Mouse (Mus musculus): Measurements from ENCODE around the gene Helt. TPM values are rescaled to one million over a fixed set of nuclear protein-coding genes. Genes with fewer than 3 reads are reported as not detected.

Gene Helt
- total and polyA plus RNA-seq, 3 experiments: not detected

- Histone ChIP-seq H3K9me3 (replicated peaks; ENCODE audit: low read length) (no peaks in the 10 kb centered on the region), H3K9ac (ENCODE audit: insufficient read depth, low read depth) (no peak overlapping the region), H3K36me3 (replicated peaks in 1 of 2; ENCODE audit: control insufficient read depth in 1 of 2, insufficient read depth in 1 of 2, low read length in 1 of 2) (no peaks in the 10 kb centered on the region), H3K79me2 (replicated peaks; ENCODE audit: control insufficient read depth, extremely low read depth, insufficient read depth, poor library complexity, severe bottlenecking) (no peaks in the 10 kb centered on the region), H3K4me2 (ENCODE audit: insufficient read depth, low read depth, poor library complexity, severe bottlenecking) (no peak overlapping the region), H3K27me3 (replicated peaks) (peaks cover 1% of the 10 kb centered on the region), H3K4me3 (replicated peaks in 1 of 3; ENCODE audit: low read depth in 2 of 3, low read length in 2 of 3, poor library complexity in 1 of 3) (no peak overlapping the region), H3K27ac (ENCODE audit: insufficient read depth, low read depth) (no peak overlapping the region), H3K4me1 (ENCODE audit: control insufficient read depth in 1 of 2, insufficient read depth in 2 of 2) (0 out of 4 replicates have a peak, but pooled peaks cover 2% of the 10 kb centered on the region in 2 experiments)
- dilution Hi-C loops (cut with MboI; ENCODE audit: extremely low pct_ligation_motif_present, extremely low pct_unique_long_range_greater_than_20kb, low sequenced_read_pairs) (no loop called here), in situ Hi-C loops (cut with MboI; ENCODE audit: low pct_ligation_motif_present, low pct_unique_long_range_greater_than_20kb, low sequenced_read_pairs) (no loop called here)
- DNase-seq (ENCODE audit: extremely low read depth): no peak
- no peak for TF ChIP-seq KAT2A (IDR thresholded peaks at IDR 0.05; ENCODE audit: insufficient replicate concordance, low read length)
- TF ChIP-seq MAZ (IDR thresholded peaks at IDR 0.05; ENCODE audit: low read depth, low read length): no peak
- no peak for TF ChIP-seq IRF4 (IDR thresholded peaks at IDR 0.05; ENCODE audit: low read depth, low read length)
- TF ChIP-seq ZKSCAN1 (IDR thresholded peaks at IDR 0.05; ENCODE audit: borderline replicate concordance, low read depth, low read length): no peak
- TF ChIP-seq MEF2A (IDR thresholded peaks at IDR 0.05; ENCODE audit: borderline replicate concordance, low read depth, low read length): no peak
- no peak for TF ChIP-seq ZC3H11A (IDR thresholded peaks at IDR 0.05; ENCODE audit: low read depth, low read length)
- no peak for TF ChIP-seq JUN (IDR thresholded peaks at IDR 0.05; ENCODE audit: insufficient read depth, low read depth, low read length)
- TF ChIP-seq TCF12 (IDR thresholded peaks at IDR 0.05; ENCODE audit: low read depth, low read length): no peak
- no peak for TF ChIP-seq RAD21 (IDR thresholded peaks at IDR 0.05; ENCODE audit: low read depth, low read length)
- TF ChIP-seq USF2 (conservative IDR thresholded peaks at IDR 0.05; ENCODE audit: low read depth, low read length): no peak
- no peak for TF ChIP-seq CTCF (conservative IDR thresholded peaks at IDR 0.05 in 1 of 2, IDR thresholded peaks at IDR 0.05 in 1 of 2; ENCODE audit: low read depth in 2 of 2, low read length in 2 of 2)
- no peak for TF ChIP-seq HCFC1 (IDR thresholded peaks at IDR 0.05; ENCODE audit: low read depth, low read length)
These were observed 51.5 kb downstream of the Helt start for GRCm38 (mm10) chr8:46242946-46243345.

Other genes with a start within 250 kb of the Helt start
- gene Cfap97, start 142.9 kb downstream of the Helt start, total RNA-seq (2012; rRNA removed): 10.7 and 11.8 TPM in 2 replicates
- 19.7 and 20.9 TPM in 2 replicates for gene Cfap97, start 142.9 kb downstream of the Helt start, total RNA-seq (2014; rRNA removed)
- gene Cfap97, start 142.9 kb downstream of the Helt start, polyA plus RNA-seq (2012; ENCODE audit: insufficient read length, low read depth): 11.2 and 14.4 TPM in 2 replicates
- 13.4 and 14.3 TPM in 2 replicates for gene Snx25, start 142.5 kb downstream of the Helt start, total RNA-seq (2012; rRNA removed)
- gene Snx25, start 142.5 kb downstream of the Helt start, total RNA-seq (2014; rRNA removed): 22.2 and 24.9 TPM in 2 replicates
- gene Snx25, start 142.5 kb downstream of the Helt start, polyA plus RNA-seq (2012; ENCODE audit: insufficient read length, low read depth): 6.9 and 7.2 TPM in 2 replicates
- gene Slc25a4, start 83.4 kb downstream of the Helt start, total RNA-seq (2012; rRNA removed): 365 and 379 TPM in 2 replicates
- 403 and 410 TPM in 2 replicates for gene Slc25a4, start 83.4 kb downstream of the Helt start, total RNA-seq (2014; rRNA removed)
- gene Slc25a4, start 83.4 kb downstream of the Helt start, polyA plus RNA-seq (2012; ENCODE audit: insufficient read length, low read depth): 476 and 483 TPM in 2 replicates
- gene Acsl1, start 176.4 kb upstream of the Helt start, total RNA-seq (2012; rRNA removed): 8.7 and 11.2 TPM in 2 replicates
- 19.5 and 20.6 TPM in 2 replicates for gene Acsl1, start 176.4 kb upstream of the Helt start, total RNA-seq (2014; rRNA removed)
- gene Acsl1, start 176.4 kb upstream of the Helt start, polyA plus RNA-seq (2012; ENCODE audit: insufficient read length, low read depth): 24.3 and 27.9 TPM in 2 replicates

All from CH12.LX (cell line).